Mouse (Mus musculus) urinary bladder, adult 18-20 months (tissue): ENCODE data around the gene Znrf4.

Experiments used
- DNase-seq, 2 experiments: peaks; one replicate each; pipeline ENCODE4 v3.0.0; 2022; ENCODE audit warnings: low spot score in 2 of 2, mixed read lengths in 2 of 2

Znrf4 gene

DNA sequence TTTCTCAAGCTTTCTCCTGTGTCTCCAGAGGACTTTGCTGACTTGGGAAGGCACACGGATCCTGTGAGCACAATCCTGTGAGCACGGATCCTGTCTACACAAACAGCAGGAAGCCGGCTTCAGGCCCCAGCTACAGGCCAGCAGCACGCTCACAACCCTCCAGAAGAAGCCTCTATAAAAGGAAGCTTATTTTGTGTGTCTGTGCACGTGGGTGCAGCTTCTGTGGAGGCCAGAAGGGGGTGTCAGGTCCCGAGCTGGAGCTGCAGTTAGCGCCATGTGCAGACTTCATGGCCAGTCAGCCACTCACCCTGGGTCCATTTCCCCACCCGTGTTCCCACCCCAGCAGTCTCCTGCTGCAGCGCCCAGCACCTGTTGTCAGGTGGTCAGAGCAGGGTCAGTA, 43.9 kb downstream of the Znrf4 start:
- no peak for DNase-seq

DNA sequence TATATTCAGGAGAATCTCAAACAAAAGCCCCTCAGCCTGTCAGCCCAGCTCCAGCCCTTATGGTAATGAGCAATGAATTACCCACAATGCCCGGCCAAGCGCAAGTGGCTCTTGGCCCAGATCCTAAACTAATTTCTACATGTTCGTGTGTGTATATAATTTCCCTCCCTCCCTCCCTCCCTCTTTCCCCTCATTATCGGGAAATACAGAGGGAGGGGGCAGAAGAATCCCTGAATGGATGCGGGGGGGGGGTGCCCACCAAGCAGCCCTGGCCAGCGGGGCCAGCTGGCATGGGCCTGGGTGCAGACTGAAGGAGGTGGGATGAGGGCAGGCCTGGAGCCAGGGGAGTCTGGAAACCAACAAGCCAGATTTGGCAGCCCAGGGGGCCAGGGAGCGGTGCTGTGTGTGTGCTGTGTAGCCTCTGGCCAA, 44.8 kb downstream of the Znrf4 start:
- DNase-seq = no peak

- DNase-seq = no peak
Observed at GRCm38 (mm10) chr17:56466747-56467146, 45.5 kb downstream of the Znrf4 start.

- no peak for DNase-seq
Observed at GRCm38 (mm10) chr17:56464817-56465216, 47.4 kb downstream of the Znrf4 start.

DNA sequence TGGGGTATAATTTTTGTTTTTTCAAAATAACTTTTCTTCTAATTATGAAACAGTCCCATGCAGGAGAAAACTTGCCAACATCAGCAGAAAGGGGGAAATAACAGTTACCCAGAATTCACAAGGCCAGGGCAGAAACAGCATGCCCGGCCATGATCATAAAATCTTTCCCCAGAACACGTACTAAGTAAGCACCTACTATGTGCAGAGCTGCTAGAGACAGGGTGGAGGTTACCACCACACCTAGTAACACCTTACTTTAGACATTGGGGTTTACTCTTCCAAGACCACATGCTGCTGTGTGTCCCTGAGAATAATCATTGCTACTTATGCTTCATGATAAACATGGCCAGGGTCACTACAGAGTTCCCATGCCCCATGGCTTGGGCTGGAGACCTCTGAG, 47.9 kb downstream of the Znrf4 start:
- no peak for DNase-seq

GRCm38 (mm10) chr17:56463500-56463899, 48.7 kb downstream of the Znrf4 start:
- DNase-seq = no peak

GRCm38 (mm10) chr17:56462835-56463455, 49.3 kb downstream of the Znrf4 start:
- DNase-seq = no peak

DNA sequence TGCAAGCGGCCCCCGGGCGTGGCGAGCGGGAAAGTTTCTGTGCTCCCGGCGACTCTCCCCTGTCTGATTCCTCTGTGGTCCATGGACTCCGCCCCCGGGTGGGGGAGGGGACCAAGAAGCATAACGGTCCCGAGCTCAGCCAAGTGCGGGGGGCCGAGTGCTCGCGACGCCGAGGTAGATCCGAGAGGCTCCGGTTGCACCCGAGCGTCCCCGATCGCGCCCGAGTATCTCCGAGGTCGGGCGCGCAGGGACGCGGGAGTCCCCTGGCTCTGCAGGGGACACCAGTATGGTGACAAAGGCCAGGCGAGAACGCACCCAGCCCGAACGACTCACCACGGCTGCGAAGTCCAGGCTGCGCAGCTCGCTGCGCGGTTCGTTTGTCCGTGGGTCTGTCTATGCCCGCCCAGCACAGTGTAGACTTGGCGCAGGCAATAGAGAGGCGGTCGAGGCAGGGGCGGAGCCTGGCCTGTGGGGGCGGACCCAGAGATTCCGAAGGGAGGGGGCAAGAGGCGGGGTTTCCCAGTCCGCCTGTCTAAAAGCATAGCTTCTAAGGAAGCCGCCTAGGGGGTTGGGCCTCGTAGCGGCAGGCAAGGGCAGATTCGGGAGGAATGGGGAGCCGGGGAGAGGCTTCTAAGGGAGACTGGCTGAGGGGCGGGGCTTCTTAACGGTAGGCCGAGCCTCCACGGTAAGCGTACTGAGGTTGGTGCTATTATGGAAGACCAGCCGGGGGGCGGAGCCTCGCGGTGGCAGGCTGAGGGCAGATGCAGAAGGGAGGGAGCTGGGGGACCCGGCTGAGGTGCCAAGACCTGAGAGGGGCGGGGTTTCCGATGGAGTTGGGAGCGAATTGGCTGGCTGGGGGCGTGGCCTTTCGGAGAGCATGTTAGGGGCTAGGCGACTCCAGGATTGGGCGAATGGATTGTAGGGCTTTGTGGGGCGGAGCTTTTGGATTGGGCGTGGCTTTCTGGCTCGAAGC, 50.2 kb downstream of the Znrf4 start:
- peak; percentile 98 for DNase-seq
